Mouse (Mus musculus) hindbrain, embryonic 15.5 days (tissue): ENCODE measurements at regions not wholly inside any gene's neighbourhood (a gene's known extent, or its start where the extent isn't known, plus 50 kb on each side); places are given as distances from the start of the nearest gene placed in this dataset.

Source experiments
- ATAC-seq: fragments of 200-750 bp; cut with Nextera tagmentation; 2 replicates; pipeline ENCODE4 v1.8.0; 2017; ENCODE audit warnings: low read depth, moderate number of reproducible peaks, moderate TSS enrichment; ENCODE audit not compliant: low FRiP score
- H3K27ac ChIP-seq: fragments of 300-500 bp; sonication (generic); replicated peaks from 2 replicates; pipeline ENCODE4 v1.5.1; 2015; ENCODE audit warnings: mild to moderate bottlenecking, inconsistent platforms
- H3K27me3 ChIP-seq: fragments of 300-500 bp; sonication (generic); 2 replicates; pipeline ENCODE4 v1.6.1; 2015; ENCODE audit warnings: control low read depth, inconsistent platforms
- H3K36me3 ChIP-seq: fragments of 300-500 bp; sonication (generic); 2 replicates; pipeline ENCODE4 v1.6.1; 2015; ENCODE audit warnings: control low read depth, inconsistent platforms
- H3K4me1 ChIP-seq: fragments of 300-500 bp; sonication (generic); replicated peaks from 2 replicates; pipeline ENCODE4 v1.6.1; 2015; ENCODE audit warnings: control low read depth, inconsistent platforms
- H3K4me2 ChIP-seq: fragments of 300-500 bp; sonication (generic); 2 replicates; pipeline ENCODE4 v1.6.1; 2015; ENCODE audit warnings: moderate library complexity, mild to moderate bottlenecking, inconsistent platforms
- H3K4me3 ChIP-seq: fragments of 300-500 bp; sonication (generic); 2 replicates; pipeline ENCODE4 v1.5.1; 2015; ENCODE audit warnings: mild to moderate bottlenecking, inconsistent platforms
- H3K9ac ChIP-seq: fragments of 300-500 bp; sonication (generic); 2 replicates; pipeline ENCODE4 v1.6.1; 2015; ENCODE audit warnings: inconsistent platforms
- H3K9me3 ChIP-seq: fragments of 300-500 bp; sonication (generic); 2 replicates; pipeline ENCODE4 v1.6.1; 2016; ENCODE audit warnings: control low read depth, inconsistent platforms
- WGBS: fragments of 180-500 bp; shearing (Covaris S2); methylation state at CpG from one replicate; pipeline ENCODE4 v1.1.7; 2015; 5-methylcytosine and 5-hydroxymethylcytosine counted together

GRCm38 (mm10) chr17:87501098-87501497, 54.4 kb upstream of the Calm2 start:
- H3K9ac ChIP-seq = no peak overlapping the region
- no peaks in the 10 kb centered on the region for H3K36me3 ChIP-seq
- H3K9me3 ChIP-seq = no peaks in the 10 kb centered on the region
- peaks cover 30% of the 10 kb centered on the region for H3K4me1 ChIP-seq
- no peak for ATAC-seq
- H3K4me3 ChIP-seq = no peak overlapping the region
- no peak overlapping the region for H3K4me2 ChIP-seq
- no peaks in the 10 kb centered on the region for H3K27me3 ChIP-seq
- WGBS = 59% methylated on average over 2 of the region's 2 CpGs
- no peak overlapping the region for H3K27ac ChIP-seq

DNA sequence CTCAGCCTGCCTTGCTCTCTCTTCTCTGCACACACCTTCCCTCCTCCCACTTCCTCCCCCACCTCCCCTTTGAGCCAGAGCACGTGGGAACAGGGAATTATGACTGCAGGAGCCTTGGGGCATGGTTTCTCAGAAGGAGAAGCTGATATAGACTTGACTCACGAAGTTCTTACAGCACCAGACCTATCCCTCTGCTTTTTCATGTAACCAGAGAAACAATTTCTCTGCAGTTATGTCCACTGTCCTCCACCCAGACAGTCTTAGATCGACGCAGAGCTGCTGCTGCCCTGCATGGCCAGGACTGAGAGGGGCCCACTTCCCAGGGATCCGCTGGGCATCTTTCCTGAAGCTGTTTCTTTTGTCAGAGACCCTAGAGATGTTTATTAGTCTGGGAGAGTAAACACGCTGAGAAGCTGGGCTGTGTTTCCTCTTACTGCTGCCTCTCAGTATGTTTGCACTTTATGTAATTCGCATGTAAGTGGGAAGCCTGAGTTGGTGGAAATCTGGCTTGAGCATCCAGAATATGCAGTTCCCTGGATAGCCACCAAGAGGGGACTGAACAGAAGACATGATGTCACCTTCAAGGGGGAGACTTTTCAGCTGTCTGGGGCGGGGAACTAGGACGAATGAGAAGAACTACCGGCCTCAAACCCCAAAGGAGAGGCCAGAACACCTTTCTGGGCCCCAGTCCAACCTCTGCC, 55.1 kb upstream of the Calm2 start:
- Histone ChIP-seq H3K9ac (no peak overlapping the region), H3K4me3 (no peak overlapping the region), H3K27me3 (no peaks in the 10 kb centered on the region), H3K4me2 (no peak overlapping the region), H3K9me3 (no peaks in the 10 kb centered on the region), H3K36me3 (no peaks in the 10 kb centered on the region), H3K4me1 (peaks cover 30% of the 10 kb centered on the region), H3K27ac (peak overlapping the region; percentile 43)
- 0 out of 2 replicates have a peak, but pooled peaks have one; percentile 5 for ATAC-seq
- WGBS = 31% methylated on average over 10 of the region's 10 CpGs

- Histone ChIP-seq H3K27ac (peak overlapping the region; percentile 43), H3K36me3 (no peaks in the 10 kb centered on the region), H3K4me1 (peaks cover 30% of the 10 kb centered on the region), H3K4me2 (peak overlapping the region; percentile 11; the same call in 1 of the 2 replicates), H3K9me3 (no peaks in the 10 kb centered on the region), H3K27me3 (no peaks in the 10 kb centered on the region), H3K4me3 (no peak overlapping the region), H3K9ac (no peak overlapping the region)
- 20% methylated on average over 13 of the region's 14 CpGs for WGBS
- ATAC-seq = peak; percentile 90
These were observed 55.9 kb upstream of the Calm2 start for GRCm38 (mm10) chr17:87502388-87503369.

DNA sequence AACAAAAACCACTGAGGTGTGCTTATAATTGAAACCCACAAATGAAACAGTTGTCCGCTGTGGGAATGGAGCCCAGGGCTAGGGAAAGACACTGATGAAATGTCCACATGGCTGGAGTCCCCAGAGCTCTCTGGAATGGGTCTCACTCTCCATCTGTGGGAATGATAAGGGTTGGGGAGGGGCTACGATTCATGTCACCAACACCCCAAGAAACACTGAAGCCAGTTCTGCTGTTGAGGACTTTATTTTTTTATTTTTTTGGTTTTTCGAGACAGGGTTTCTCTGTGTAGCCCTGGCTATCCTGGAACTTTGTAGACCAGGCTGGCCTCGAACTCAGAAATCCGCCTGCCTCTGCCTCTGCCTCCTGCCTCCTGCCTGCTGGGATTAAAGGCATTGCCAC, 56.8 kb upstream of the Calm2 start:
- 81% methylated on average over 5 of the region's 5 CpGs for WGBS
- ATAC-seq = no peak
- H3K27me3 ChIP-seq = no peaks in the 10 kb centered on the region

GRCm38 (mm10) chr17:87504960-87505681, 58.4 kb upstream of the Calm2 start:
- H3K27me3 ChIP-seq = no peaks in the 10 kb centered on the region
- H3K36me3 ChIP-seq = no peaks in the 10 kb centered on the region
- H3K9me3 ChIP-seq = no peaks in the 10 kb centered on the region
- no peak overlapping the region for H3K4me3 ChIP-seq
- no peak for ATAC-seq
- WGBS = 53% methylated on average over 5 of the region's 5 CpGs
- peaks cover 35% of the 10 kb centered on the region for H3K4me1 ChIP-seq
- H3K9ac ChIP-seq = no peak overlapping the region
- H3K4me2 ChIP-seq = no peak overlapping the region
- H3K27ac ChIP-seq = no peak overlapping the region

More for the DNA sequence above, 56.8 kb upstream of the Calm2 start:
- Histone ChIP-seq H3K4me2 (0 out of 2 replicates have a peak overlapping the region, but pooled peaks have one; percentile 11), H3K27ac (no peak overlapping the region), H3K4me3 (no peak overlapping the region), H3K9me3 (no peaks in the 10 kb centered on the region), H3K4me1 (peaks cover 33% of the 10 kb centered on the region), H3K36me3 (no peaks in the 10 kb centered on the region), H3K9ac (no peak overlapping the region)

GRCm38 (mm10) chr17:87507848-87508247, 61.1 kb upstream of the Calm2 start:
- H3K4me1 ChIP-seq = peaks cover 30% of the 10 kb centered on the region
- no peak overlapping the region for H3K4me3 ChIP-seq
- no peaks in the 10 kb centered on the region for H3K27me3 ChIP-seq
- ATAC-seq = no peak
- 64% methylated on average over 8 of the region's 8 CpGs for WGBS
- no peak overlapping the region for H3K27ac ChIP-seq
- no peak overlapping the region for H3K4me2 ChIP-seq
- no peaks in the 10 kb centered on the region for H3K36me3 ChIP-seq
- no peaks in the 10 kb centered on the region for H3K9me3 ChIP-seq
- no peak overlapping the region for H3K9ac ChIP-seq

DNA sequence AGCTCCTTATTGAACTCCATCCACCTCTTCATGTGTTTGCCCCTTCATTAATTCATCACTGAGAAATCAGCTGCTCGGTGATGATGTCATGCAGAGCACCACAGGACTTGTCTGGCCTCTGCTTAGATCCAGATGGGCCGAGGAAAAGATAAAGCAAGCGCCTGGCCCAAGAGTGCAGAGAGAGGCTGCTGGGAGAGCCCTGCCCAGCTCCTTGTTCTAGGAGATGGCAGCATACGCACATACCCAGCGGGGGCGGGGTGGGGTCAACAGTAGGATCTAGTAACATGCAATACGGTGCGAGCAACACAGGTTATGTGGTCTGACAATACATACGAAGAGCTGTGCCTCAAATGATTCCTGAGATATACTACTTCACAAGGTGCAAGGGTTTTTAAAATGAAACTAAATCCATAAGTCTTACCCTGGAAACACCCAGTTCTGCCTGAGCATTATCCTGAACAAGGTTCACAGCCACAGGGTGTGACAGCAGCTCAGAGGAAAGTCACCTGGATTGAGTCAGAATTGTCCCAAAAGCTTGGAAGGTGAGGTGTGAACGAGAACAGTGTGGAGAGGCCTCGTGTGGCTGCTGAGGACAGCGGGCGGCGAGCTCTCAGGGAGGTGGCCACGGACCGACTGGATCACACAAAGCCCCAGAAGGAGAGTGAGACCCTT, 62.0 kb upstream of the Calm2 start:
- Histone ChIP-seq H3K9me3 (no peaks in the 10 kb centered on the region), H3K9ac (no peak overlapping the region), H3K4me1 (peaks cover 23% of the 10 kb centered on the region), H3K27ac (no peak overlapping the region), H3K27me3 (no peaks in the 10 kb centered on the region), H3K4me2 (no peak overlapping the region), H3K36me3 (no peaks in the 10 kb centered on the region), H3K4me3 (no peak overlapping the region)
- 79% methylated on average over 16 of the region's 16 CpGs for WGBS
- ATAC-seq = no peak

GRCm38 (mm10) chr17:87512000-87512611, 65.4 kb upstream of the Calm2 start:
- H3K9me3 ChIP-seq = no peaks in the 10 kb centered on the region
- no peaks in the 10 kb centered on the region for H3K36me3 ChIP-seq
- H3K27me3 ChIP-seq = no peaks in the 10 kb centered on the region
- H3K4me2 ChIP-seq = no peak overlapping the region
- WGBS = 32% methylated on average over 9 of the region's 9 CpGs
- H3K27ac ChIP-seq = peak overlapping the region; percentile 58
- H3K4me1 ChIP-seq = peaks cover 18% of the 10 kb centered on the region
- peak; percentile 65 for ATAC-seq
- H3K4me3 ChIP-seq = no peak overlapping the region
- no peak overlapping the region for H3K9ac ChIP-seq

- Histone ChIP-seq H3K4me2 (no peak overlapping the region), H3K27ac (no peak overlapping the region), H3K4me3 (no peak overlapping the region), H3K27me3 (no peaks in the 10 kb centered on the region), H3K9me3 (no peaks in the 10 kb centered on the region), H3K9ac (no peak overlapping the region), H3K4me1 (peaks cover 13% of the 10 kb centered on the region), H3K36me3 (no peaks in the 10 kb centered on the region)
- WGBS = 75% methylated on average over 11 of the region's 11 CpGs
- ATAC-seq = no peak
These were observed 67.1 kb upstream of the Calm2 start for GRCm38 (mm10) chr17:87513822-87514221.

DNA sequence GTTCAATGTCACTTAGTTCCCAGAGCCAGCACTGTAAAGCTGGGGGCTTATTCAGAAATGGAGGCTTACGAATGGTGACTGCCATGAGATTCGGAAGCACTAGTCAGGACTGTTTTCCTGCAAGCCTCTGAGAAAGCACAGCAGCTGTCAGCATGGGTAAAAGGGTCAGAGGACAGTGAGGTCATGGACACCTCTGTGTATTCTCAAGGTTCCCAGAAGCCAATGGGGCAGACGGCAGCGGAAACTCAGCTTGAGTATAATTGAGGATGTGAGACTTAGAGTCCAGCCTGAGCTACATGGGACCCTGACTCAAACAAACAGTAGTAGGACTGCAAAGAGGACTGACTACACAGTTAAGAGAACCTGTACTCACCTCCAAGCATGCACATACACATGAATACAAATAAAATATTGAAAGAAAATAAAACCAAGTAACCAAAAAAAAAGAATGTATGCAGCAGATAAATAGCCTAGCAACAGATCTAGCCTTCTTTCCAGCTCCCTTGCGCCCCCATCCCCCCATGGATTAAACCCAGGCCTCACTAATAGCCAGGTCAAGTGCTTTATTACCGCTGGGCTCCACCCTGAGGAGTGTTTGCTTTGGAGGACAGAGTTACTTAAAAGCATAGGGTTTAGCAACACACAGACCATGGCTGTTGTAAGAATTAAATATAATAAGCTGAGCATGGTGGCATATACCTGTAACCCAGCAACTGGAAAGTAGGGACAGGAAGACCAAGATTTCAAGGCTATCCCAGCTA, 67.8 kb upstream of the Calm2 start:
- no peak overlapping the region for H3K27ac ChIP-seq
- no peak for ATAC-seq
- WGBS = 73% methylated on average over 6 of the region's 6 CpGs

More for the DNA sequence above, 67.8 kb upstream of the Calm2 start:
- no peaks in the 10 kb centered on the region for H3K36me3 ChIP-seq
- H3K9me3 ChIP-seq = no peaks in the 10 kb centered on the region
- H3K4me1 ChIP-seq = peaks cover 13% of the 10 kb centered on the region
- H3K4me3 ChIP-seq = no peak overlapping the region
- no peak overlapping the region for H3K9ac ChIP-seq
- H3K4me2 ChIP-seq = no peak overlapping the region
- no peaks in the 10 kb centered on the region for H3K27me3 ChIP-seq
